Mouse (Mus musculus): ENCODE data around the gene Uvrag. TPM values are rescaled to one million over a fixed set of nuclear protein-coding genes. Genes with fewer than 3 reads are reported as not detected.

Gene Uvrag
- total and polyA plus RNA-seq, 3 experiments, result 13.1 to 29.9 (median 23.3) TPM

GRCm38 (mm10) chr7:98888810-98889209, 252.1 kb downstream of the Uvrag start:
- Histone ChIP-seq H3K4me3 (ENCODE audit: low read depth, low read length) (no peak overlapping the region), H3K36me3 (replicated peaks) (peaks cover 63% of the 10 kb centered on the region), H3K9me3 (replicated peaks) (no peaks in the 10 kb centered on the region), H3K4me1 (ENCODE audit: insufficient read depth, low read depth, low read length) (no peaks in the 10 kb centered on the region), H3K27me3 (ENCODE audit: insufficient read depth, low read length) (no peaks in the 10 kb centered on the region)
- no peak for ATAC-seq (ENCODE audit: extremely low read depth, insufficient number of reproducible peaks, low FRiP score, poor library complexity, severe bottlenecking)
- DNase-seq (ENCODE audit: low spot score), result no peak
- TF ChIP-seq POLR2AphosphoS5 (IDR thresholded peaks at IDR 0.05; ENCODE audit: insufficient replicate concordance, low read depth, low read length) (no peak), TAL1 (conservative IDR thresholded peaks at IDR 0.05; ENCODE audit: low read depth, low read length) (no peak)

GRCm38 (mm10) chr7:98887811-98888261, 253.1 kb downstream of the Uvrag start:
- Histone ChIP-seq H3K27me3 (ENCODE audit: insufficient read depth, low read length) (no peaks in the 10 kb centered on the region), H3K4me1 (ENCODE audit: insufficient read depth, low read depth, low read length) (no peaks in the 10 kb centered on the region), H3K9me3 (replicated peaks) (no peaks in the 10 kb centered on the region), H3K36me3 (replicated peaks) (peaks cover 61% of the 10 kb centered on the region), H3K4me3 (ENCODE audit: low read depth, low read length) (no peak overlapping the region)
- ATAC-seq (ENCODE audit: extremely low read depth, insufficient number of reproducible peaks, low FRiP score, poor library complexity, severe bottlenecking), result no peak
- DNase-seq (ENCODE audit: low spot score), result no peak
- TF ChIP-seq TAL1 (conservative IDR thresholded peaks at IDR 0.05; ENCODE audit: low read depth, low read length) (no peak), POLR2AphosphoS5 (IDR thresholded peaks at IDR 0.05; ENCODE audit: insufficient replicate concordance, low read depth, low read length) (no peak), GATA1 (IDR thresholded peaks at IDR 0.05; ENCODE audit: borderline replicate concordance, low read length) (no peak), GATA2 (IDR thresholded peaks at IDR 0.05; ENCODE audit: borderline replicate concordance, low read depth, low read length) (no peak), CTCF (IDR thresholded peaks at IDR 0.05; ENCODE audit: low read depth, low read length) (no peak)

GRCm38 (mm10) chr7:98881887-98882286, 259.1 kb downstream of the Uvrag start:
- no peak for TF ChIP-seq GATA1 (IDR thresholded peaks at IDR 0.05; ENCODE audit: borderline replicate concordance, low read length)
- TF ChIP-seq TAL1 (conservative IDR thresholded peaks at IDR 0.05; ENCODE audit: low read depth, low read length), result no peak
- no peak for TF ChIP-seq CTCF (IDR thresholded peaks at IDR 0.05; ENCODE audit: low read depth, low read length)
- no peak for TF ChIP-seq GATA2 (IDR thresholded peaks at IDR 0.05; ENCODE audit: borderline replicate concordance, low read depth, low read length)
- DNase-seq (ENCODE audit: low spot score) (no peak), ATAC-seq (ENCODE audit: extremely low read depth, insufficient number of reproducible peaks, low FRiP score, poor library complexity, severe bottlenecking) (no peak)
- H3K9me3 ChIP-seq (replicated peaks), result no peaks in the 10 kb centered on the region
- peaks cover 22% of the 10 kb centered on the region for H3K36me3 ChIP-seq (replicated peaks)
- H3K4me3 ChIP-seq (ENCODE audit: low read depth, low read length), result no peak overlapping the region
- H3K27me3 ChIP-seq (ENCODE audit: insufficient read depth, low read length), result peaks cover 3% of the 10 kb centered on the region; the same call in 1 of the 2 replicates
- H3K4me1 ChIP-seq (ENCODE audit: insufficient read depth, low read depth, low read length), result peaks cover 3% of the 10 kb centered on the region; the same call in 1 of the 2 replicates

GRCm38 (mm10) chr7:98879176-98879575, 261.8 kb downstream of the Uvrag start:
- no peak for TF ChIP-seq TAL1 (conservative IDR thresholded peaks at IDR 0.05; ENCODE audit: low read depth, low read length)
- TF ChIP-seq CTCF (IDR thresholded peaks at IDR 0.05; ENCODE audit: low read depth, low read length), result no peak
- no peak for TF ChIP-seq POLR2AphosphoS5 (IDR thresholded peaks at IDR 0.05; ENCODE audit: insufficient replicate concordance, low read depth, low read length)
- TF ChIP-seq GATA1 (IDR thresholded peaks at IDR 0.05; ENCODE audit: borderline replicate concordance, low read length), result no peak
- TF ChIP-seq GATA2 (IDR thresholded peaks at IDR 0.05; ENCODE audit: borderline replicate concordance, low read depth, low read length), result no peak
- no peak overlapping the region for H3K4me3 ChIP-seq (ENCODE audit: low read depth, low read length)
- ATAC-seq (ENCODE audit: extremely low read depth, insufficient number of reproducible peaks, low FRiP score, poor library complexity, severe bottlenecking) (no peak), DNase-seq (ENCODE audit: low spot score) (no peak)
- peaks cover 12% of the 10 kb centered on the region for H3K27me3 ChIP-seq (ENCODE audit: insufficient read depth, low read length)
- peaks cover 5% of the 10 kb centered on the region for H3K36me3 ChIP-seq (replicated peaks)
- no peaks in the 10 kb centered on the region for H3K9me3 ChIP-seq (replicated peaks)
- H3K4me1 ChIP-seq (ENCODE audit: insufficient read depth, low read depth, low read length), result peaks cover 3% of the 10 kb centered on the region; the same call in 1 of the 2 replicates

DNA sequence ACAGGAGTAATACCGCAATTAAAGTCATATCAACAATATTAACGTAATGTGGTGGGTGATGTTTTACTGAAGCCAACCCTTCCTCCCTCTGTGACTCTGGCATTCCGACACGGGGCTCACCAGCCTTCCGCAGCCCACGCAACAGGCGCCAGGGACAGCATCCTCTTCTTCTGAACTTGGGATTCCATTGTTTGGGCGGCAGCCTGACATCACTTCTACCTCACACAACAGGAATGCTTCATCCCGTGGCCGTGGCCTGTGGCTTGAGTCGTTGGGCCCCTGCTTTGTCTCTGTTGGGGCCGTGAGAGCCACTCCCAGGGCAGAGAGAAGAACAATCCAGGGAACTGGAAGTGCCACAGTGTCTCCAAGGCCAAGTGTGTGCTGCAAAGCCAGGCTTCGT, 264.8 kb downstream of the Uvrag start:
- no peak overlapping the region for H3K4me3 ChIP-seq (ENCODE audit: low read depth, low read length)
- H3K9me3 ChIP-seq (replicated peaks), result no peaks in the 10 kb centered on the region
- ATAC-seq (ENCODE audit: extremely low read depth, insufficient number of reproducible peaks, low FRiP score, poor library complexity, severe bottlenecking) (no peak), DNase-seq (ENCODE audit: low spot score) (no peak)
- peaks cover 12% of the 10 kb centered on the region for H3K27me3 ChIP-seq (ENCODE audit: insufficient read depth, low read length)
- H3K4me1 ChIP-seq (ENCODE audit: insufficient read depth, low read depth, low read length), result peaks cover 3% of the 10 kb centered on the region; the same call in 1 of the 2 replicates
- TF ChIP-seq GATA1 (IDR thresholded peaks at IDR 0.05; ENCODE audit: borderline replicate concordance, low read length), result no peak
- TF ChIP-seq POLR2AphosphoS5 (IDR thresholded peaks at IDR 0.05; ENCODE audit: insufficient replicate concordance, low read depth, low read length), result no peak
- no peak for TF ChIP-seq GATA2 (IDR thresholded peaks at IDR 0.05; ENCODE audit: borderline replicate concordance, low read depth, low read length)
- TF ChIP-seq TAL1 (conservative IDR thresholded peaks at IDR 0.05; ENCODE audit: low read depth, low read length), result no peak
- TF ChIP-seq CTCF (IDR thresholded peaks at IDR 0.05; ENCODE audit: low read depth, low read length), result no peak
- H3K36me3 ChIP-seq (replicated peaks), result no peaks in the 10 kb centered on the region

GRCm38 (mm10) chr7:98875390-98875990, 265.5 kb downstream of the Uvrag start:
- ATAC-seq (ENCODE audit: extremely low read depth, insufficient number of reproducible peaks, low FRiP score, poor library complexity, severe bottlenecking) (no peak), DNase-seq (ENCODE audit: low spot score) (no peak)
- H3K36me3 ChIP-seq (replicated peaks), result no peaks in the 10 kb centered on the region
- H3K4me1 ChIP-seq (ENCODE audit: insufficient read depth, low read depth, low read length), result no peaks in the 10 kb centered on the region
- no peak overlapping the region for H3K4me3 ChIP-seq (ENCODE audit: low read depth, low read length)
- H3K27me3 ChIP-seq (ENCODE audit: insufficient read depth, low read length), result peaks cover 15% of the 10 kb centered on the region
- TF ChIP-seq CTCF (IDR thresholded peaks at IDR 0.05; ENCODE audit: low read depth, low read length) (no peak), POLR2AphosphoS5 (IDR thresholded peaks at IDR 0.05; ENCODE audit: insufficient replicate concordance, low read depth, low read length) (no peak), TAL1 (conservative IDR thresholded peaks at IDR 0.05; ENCODE audit: low read depth, low read length) (no peak), GATA2 (IDR thresholded peaks at IDR 0.05; ENCODE audit: borderline replicate concordance, low read depth, low read length) (no peak), GATA1 (IDR thresholded peaks at IDR 0.05; ENCODE audit: borderline replicate concordance, low read length) (no peak)
- no peaks in the 10 kb centered on the region for H3K9me3 ChIP-seq (replicated peaks)

Measured in G1E (cell line).